Mouse (Mus musculus): ENCODE measurements around the gene Cav1.

The Cav1 gene

GRCm38 (mm10) chr6:17305954-17306601, at the start of gene Cav1:
Gene Cav1, plus strand, starts transcription at chr6:17306335.
- peak; percentile 86 to 90 for DNase-seq

GRCm38 (mm10) chr6:17258142-17258541, 48.0 kb upstream of the Cav1 start:
- no peak for DNase-seq

DNA sequence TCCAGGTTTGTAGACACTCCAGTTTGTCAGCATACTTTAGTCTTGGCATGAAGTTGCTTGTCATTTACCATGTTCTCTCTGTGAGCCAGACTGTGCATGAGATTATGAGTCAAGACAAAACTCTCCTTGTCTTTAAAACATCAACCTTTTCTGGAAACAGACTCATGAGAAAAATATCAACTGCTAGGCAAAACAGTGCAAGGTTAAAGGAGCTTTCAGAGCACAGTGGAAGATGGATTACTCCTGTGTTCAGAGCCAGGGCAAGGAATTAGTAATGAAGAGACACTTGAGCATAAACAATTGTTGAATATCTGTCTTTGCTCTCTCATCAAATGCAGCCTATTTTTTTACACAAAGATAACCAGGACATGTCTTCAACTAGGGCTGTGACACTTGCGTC, 47.2 kb upstream of the Cav1 start:
- no peak for DNase-seq

DNA sequence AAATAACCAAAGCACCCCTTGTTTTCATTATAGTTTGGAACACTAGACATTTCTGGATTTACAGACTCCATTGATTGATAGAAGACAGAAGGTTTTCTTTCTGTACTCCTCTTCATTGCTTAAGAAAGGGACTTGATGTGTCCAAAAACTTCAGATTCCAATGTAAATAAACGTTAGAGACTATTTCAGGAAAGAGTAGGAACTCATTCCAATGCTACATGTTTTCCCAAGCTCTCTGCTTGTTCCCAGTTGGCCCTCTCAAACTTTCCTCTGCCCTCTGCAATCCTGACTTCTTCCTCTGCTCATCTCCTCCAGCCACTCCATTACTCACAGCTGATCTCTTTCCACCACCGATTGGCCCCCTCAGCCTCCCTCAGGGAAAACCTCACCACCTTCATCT, 43.3 kb upstream of the Cav1 start:
- DNase-seq = no peak

DNA sequence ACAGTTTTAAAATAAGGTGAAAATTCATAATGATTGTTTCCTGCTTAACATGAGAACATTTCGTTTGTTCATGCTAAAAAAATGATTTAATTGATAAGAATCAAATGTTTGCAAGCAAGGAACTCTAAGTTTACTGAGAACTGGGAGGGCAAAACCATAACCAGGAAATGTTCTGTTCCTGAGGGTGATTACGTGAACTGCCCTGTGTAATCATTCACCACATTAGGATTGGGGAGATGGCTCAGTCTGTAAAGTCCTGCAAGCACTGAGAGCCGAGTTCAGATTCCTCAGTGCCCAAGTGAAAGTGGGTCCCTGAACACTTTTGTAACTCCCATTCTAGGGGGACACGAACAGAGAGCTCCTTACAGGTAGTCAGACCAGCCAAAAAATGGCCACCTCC, 41.1 kb upstream of the Cav1 start:
- peak in 1 of 2 experiments; percentile 43 for DNase-seq

DNA sequence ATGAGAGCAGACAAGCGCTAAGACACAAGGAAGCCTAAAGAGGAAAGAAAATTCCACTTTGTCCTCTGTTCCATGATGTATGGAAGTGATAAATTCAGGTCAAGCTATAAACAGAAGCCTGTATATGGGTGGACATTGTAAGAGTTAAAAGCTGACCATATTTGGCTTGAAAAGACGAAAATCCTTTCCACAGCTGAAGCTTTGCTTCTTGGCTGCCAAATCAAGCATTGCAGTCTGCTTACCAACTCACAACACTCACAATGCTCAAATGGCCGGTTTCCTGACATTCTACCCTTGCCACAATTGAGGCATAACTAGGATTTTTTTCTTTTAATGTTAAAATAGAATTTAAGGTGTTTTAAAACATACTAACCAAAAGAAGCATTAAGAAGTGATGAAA, 39.7 kb upstream of the Cav1 start:
- no peak for DNase-seq

DNA sequence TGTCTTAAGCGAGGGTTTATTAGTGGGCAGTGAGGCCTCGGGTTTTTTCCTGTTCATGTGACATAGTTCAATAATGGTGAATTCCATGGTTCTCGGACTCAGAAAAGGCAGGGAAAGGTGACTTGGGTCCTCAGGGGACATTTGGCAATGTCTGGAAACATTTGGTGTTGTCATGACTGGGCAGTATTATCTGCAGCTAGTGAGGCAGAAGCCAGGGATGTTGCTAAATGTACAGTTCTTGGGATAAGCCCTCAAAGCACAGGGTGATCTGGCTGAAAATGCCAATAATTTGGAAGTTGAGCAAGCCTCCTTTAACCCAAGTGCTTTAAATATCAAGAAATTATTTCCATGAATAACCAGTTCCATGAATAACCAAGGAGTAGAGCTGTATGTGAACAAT, 27.8 kb upstream of the Cav1 start:
- no peak for DNase-seq

DNA sequence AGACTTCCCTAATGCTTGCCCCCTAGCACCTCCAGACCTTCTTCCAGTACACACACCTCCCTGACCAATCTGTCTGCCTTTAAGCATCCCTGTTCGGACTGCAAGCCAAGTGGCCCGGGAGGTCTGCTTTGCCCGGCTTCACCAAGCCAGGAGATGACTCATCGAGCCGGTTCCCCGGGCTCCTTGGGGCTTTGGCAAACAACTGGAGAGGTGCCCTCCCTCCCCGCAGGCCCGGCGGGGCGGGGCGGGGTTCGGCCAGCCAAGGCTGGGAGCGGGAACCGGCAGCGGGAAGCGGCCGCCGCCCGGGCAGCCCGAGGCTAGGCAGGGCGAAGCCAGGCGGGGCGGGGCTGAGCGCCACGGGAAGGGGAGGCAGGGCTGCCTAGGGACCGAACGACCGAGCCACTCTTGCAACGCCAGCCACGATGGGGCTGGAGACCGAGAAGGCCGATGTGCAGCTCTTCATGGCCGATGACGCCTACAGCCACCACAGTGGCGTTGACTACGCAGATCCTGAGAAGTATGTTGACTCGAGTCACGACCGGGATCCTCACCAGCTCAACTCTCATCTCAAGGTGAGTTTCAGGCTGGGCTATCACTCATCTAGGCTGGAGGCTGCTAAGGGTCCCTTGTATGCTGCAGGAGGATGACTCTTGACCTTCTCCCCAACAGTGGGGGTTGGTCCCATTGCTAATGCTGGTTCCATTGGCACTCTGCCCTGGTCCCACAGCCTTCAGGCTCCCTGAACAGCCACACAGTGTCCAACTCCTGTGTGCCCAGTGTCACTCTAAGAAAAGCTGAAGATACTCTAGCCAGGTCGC, 25.0 kb upstream of the Cav1 start, which contains the start of gene Cav2:
Gene Cav2, plus strand, starts transcription at position 247 of the 818 bp plus-strand sequence.
- DNase-seq = peak; percentile 96 to 98

DNA sequence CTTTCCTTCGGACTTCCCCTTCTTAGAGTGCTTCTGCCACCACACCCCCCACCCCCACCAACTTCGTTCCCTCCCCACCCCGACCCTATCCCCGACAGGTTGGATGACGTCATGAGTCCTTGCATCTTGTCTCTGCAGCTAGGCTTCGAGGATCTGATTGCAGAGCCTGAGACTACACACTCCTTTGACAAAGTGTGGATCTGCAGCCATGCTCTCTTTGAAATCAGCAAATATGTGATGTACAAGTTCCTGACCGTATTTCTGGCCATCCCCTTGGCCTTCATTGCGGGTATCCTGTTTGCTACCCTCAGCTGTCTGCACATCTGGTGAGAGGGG, 24.4 kb upstream of the Cav1 start:
- no peak for DNase-seq

GRCm38 (mm10) chr6:17282159-17282558, 24.0 kb upstream of the Cav1 start:
- peak; percentile 68 to 77 for DNase-seq

DNA sequence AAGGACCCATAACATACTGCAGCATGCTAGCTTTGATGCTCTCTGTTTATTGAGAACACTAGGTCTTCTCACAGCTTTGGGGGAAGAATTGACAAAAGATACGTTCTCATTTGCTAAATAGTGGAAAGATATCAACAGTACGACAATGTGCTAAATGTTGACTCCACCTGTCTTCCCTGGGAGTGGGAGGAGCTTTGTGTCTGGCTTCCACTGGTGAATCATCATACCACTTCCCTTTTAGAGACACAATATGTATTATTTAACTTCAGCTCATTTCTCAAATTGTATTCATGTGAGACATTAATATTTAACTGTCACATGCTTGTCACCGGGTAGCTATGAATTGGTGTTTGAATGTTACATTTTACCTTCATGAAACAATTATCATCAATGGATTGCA, 22.3 kb upstream of the Cav1 start:
- peak in 1 of 2 experiments; percentile 40 for DNase-seq

- DNase-seq = peak in 1 of 2 experiments; percentile 49
Observed at GRCm38 (mm10) chr6:17286381-17286780, 19.8 kb upstream of the Cav1 start.

DNA sequence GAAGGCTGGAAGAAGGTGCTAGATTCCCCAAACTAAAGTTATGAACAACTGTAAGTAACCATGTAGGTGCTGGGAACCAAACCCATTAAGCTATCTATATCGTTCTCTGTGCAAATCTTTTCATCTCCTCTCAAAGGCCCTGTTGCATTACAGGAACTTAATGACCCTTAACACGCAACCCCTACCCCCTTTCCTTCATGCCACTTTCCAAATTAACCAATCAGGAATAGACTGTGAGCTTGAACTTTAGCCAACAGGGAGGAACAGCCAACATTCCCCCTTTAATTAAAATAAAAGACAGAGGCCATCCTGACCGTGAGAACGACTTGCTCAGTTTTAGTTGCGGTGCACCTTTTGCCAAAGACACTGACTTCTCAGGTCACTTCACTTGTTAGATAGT, 11.0 kb upstream of the Cav1 start:
- DNase-seq = no peak

- DNase-seq = peak; percentile 70 to 71
Observed at GRCm38 (mm10) chr6:17306602-17307325, 629 bp downstream of the Cav1 start.

DNA sequence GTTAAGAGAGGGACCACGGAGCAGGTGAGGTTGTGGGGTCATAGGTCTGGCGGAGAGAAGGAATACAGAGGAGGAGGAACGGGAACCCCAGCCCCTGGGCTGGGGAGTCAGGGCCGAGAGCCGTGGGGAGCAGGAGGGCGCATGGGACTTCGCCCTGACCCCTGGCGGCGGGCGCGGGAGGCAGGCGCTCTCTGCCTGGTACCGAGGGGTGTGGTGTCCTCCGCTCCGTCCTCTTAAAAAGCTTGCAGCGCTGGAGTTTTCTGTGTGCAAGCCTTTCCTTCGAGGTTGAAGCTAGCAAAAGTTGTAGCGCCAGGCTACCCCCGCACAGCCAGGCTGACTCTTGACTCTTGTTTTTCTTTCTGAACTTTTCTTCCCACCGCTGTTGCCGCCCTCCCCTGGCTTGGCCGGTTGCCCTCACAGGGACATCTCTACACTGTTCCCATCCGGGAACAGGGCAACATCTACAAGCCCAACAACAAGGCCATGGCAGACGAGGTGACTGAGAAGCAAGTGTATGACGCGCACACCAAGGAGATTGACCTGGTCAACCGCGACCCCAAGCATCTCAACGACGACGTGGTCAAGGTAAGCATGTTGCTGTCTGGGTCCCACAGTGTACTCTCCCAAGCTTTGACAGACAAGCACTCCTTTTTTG, 1.5 kb downstream of the Cav1 start:
- DNase-seq = peak; percentile 84 to 89

DNA sequence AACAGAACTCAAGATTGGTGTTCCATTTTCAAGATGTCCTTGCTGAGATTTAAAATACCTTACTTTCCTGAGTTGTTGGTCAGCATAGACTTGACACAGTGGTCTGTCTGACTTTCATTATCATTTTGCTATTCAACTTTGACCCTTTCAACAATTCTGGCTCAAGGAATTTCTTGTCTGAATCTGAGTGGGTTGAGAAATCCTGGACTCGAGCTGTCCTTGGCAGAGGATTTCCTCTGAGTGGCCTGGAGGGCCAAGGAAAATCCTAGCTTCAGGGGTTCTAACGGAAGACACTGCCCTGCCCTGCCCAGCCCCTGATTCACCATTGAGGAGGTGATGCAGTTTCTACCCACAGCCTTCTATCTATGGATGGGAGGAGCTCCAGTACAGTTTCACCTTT, 2.5 kb downstream of the Cav1 start:
- DNase-seq = peak in 1 of 2 experiments; percentile 41

DNA sequence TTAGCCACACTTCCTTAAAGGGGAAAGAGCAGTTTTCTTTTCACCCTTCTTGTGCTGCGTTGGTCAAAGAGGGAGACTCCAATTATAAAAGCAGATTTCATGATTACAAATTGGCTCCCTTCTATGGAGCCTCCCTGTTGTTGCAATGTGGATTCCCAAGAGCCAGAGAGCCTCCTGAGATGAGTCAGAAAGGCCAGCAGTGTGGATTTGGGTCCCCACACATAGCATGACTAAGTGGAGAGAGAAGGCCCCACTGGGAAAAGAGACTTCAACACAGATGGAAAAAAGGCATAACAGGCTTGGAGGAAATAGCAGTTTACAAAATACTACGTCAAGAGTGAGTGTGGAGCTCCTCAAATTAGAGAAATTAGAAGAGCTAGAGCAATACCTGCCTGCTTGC, 3.1 kb downstream of the Cav1 start:
- no peak for DNase-seq

DNA sequence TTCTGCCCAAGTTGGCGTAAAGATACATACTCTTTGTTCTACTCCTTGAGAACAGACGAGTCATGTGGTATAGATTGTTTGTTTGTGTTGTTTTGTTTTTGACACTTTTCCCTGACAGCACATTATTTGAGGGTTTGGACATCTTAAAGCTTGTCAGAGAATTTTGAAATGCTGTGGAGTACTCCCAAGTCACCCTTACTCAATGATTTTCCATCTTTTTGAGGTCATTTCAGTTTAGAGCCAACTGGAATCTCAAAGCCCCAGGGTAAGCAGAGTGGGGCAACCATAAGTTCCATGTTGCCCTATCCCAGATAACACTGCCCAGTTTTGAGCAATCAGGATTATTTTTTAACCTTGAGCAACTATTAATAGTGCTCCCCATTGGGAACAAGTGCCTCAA, 8.1 kb downstream of the Cav1 start:
- no peak for DNase-seq

- no peak for DNase-seq
Observed at GRCm38 (mm10) chr6:17314659-17315616, 8.8 kb downstream of the Cav1 start.

DNA sequence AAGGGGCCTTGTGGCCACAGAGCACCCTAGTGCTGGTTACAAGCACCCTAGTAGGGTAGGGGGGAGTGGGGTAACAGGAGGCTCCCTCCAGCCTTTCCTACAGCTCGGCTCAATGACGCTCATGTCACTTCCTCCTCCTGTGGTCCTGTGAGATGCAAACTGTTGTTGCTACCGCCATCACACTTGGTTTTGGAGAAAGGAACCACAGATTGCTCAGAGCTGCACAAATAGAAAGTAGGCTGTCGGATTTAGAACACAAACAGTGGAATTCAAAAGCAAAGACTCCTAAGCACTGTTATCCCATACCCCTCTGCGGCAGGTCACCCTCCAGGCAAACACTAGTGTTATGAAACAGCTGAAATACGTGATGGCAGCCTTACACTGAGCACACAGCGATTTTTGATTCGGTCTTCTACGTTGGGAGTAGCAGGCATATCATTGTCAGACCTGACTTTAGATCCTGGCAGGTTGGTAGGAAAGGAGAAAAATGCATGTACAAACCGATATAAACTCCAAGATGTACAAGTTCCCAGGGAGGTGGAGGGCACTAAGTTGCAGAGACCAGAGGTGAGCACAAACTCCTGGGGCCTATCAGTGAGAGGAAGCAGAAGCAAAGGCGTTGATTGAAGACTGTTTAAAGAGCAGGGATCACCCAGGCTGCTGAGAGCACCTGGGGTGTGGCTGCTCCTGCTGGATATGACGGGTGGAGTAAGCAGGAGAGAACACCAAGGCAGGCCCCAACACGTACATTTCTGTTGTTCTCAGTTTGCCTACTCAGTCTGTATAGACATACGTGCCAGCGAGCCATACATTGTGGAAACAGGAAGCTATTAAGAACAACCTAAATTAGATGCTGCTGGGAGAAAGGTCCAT, 10.4 kb downstream of the Cav1 start:
- DNase-seq = no peak

DNA sequence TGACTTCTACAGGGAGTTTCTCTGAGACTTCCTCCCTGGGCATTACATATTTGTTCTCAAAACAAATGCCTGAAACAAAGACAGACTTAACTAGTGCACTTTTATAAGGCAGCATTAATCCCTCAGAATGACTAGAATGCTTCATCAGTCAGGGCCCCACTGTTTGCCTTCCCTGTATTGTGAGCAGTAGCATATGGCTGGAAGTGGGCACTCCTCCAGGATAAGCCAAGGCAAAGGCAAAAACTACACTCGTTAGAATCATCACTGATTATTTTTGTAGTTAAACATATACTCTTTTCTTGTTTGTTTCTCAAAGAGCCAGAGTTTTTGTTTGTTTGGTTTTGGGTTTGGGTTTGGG, 11.0 kb downstream of the Cav1 start:
- DNase-seq = no peak

Data from lung, adult 18-20 months (tissue).